Mouse (Mus musculus): ENCODE measurements around the gene Gm13691. TPM values are rescaled to one million over a fixed set of nuclear protein-coding genes. Genes with fewer than 3 reads are reported as not detected.
"Not testable (repeated sequence)": the region's sequence is repeated elsewhere in the genome, so short reads cannot be mapped to it uniquely, and the experiment has no call there.

Gm13691 gene
- polyA plus RNA-seq (2014; fragmentation: Nextera tagmentation; extraction: Ambion mirVana) = not detected in 2 replicates

GRCm38 (mm10) chr2:83990253-83990652 is at the start of gene Gm13691:
TSS of gene Gm13691 (plus strand) at chr2:83990553.
- H3K9me3 ChIP-seq (ENCODE audit: control insufficient read depth, low read depth, low read length); H3K27ac ChIP-seq (ENCODE audit: low read length); H3K4me3 ChIP-seq (ENCODE audit: low read depth, low read length); H3K4me1 ChIP-seq (ENCODE audit: control insufficient read depth, insufficient read depth, low read length); H3K27me3 ChIP-seq (ENCODE audit: control insufficient read depth, insufficient read depth, low read length); H3K36me3 ChIP-seq (ENCODE audit: control insufficient read depth, insufficient read depth, low read length); H3K4me2 ChIP-seq (replicated peaks; ENCODE audit: low read depth, low read length); H3K9ac ChIP-seq (replicated peaks; ENCODE audit: low read depth, low read length); ATAC-seq (ENCODE audit: insufficient number of reproducible peaks, insufficient read depth, low FRiP score, low read depth): not testable (repeated sequence)
- no CpG with 5 or more reads among the region's 6 CpGs for WGBS

GRCm38 (mm10) chr2:83940931-83941361 is 49.4 kb upstream of the Gm13691 start, which contains the start of gene Zswim2:
TSS of gene Zswim2 (minus strand) at chr2:83941228.
- Histone ChIP-seq H3K27ac (ENCODE audit: low read length) (no peak within 1 kb of the TSS), H3K27me3 (ENCODE audit: control insufficient read depth, insufficient read depth, low read length) (no peaks in the 10 kb centered on the region), H3K4me2 (replicated peaks; ENCODE audit: low read depth, low read length) (peak within 1 kb of the TSS; percentile 34), H3K4me1 (ENCODE audit: control insufficient read depth, insufficient read depth, low read length) (no peaks in the 10 kb centered on the region), H3K9ac (replicated peaks; ENCODE audit: low read depth, low read length) (no peak within 1 kb of the TSS), H3K9me3 (ENCODE audit: control insufficient read depth, low read depth, low read length) (no peaks in the 10 kb centered on the region), H3K4me3 (ENCODE audit: low read depth, low read length) (no peak within 1 kb of the TSS), H3K36me3 (ENCODE audit: control insufficient read depth, insufficient read depth, low read length) (no peaks in the 10 kb centered on the region)
- 2% methylated on average over 20 of the region's 20 CpGs for WGBS
- ATAC-seq (ENCODE audit: insufficient number of reproducible peaks, insufficient read depth, low FRiP score, low read depth) = peak; percentile 71; the same call in 1 of the 2 replicates

- Histone ChIP-seq H3K4me2 (replicated peaks; ENCODE audit: low read depth, low read length) (peak overlapping the region; percentile 34), H3K9me3 (ENCODE audit: control insufficient read depth, low read depth, low read length) (no peaks in the 10 kb centered on the region), H3K36me3 (ENCODE audit: control insufficient read depth, insufficient read depth, low read length) (no peaks in the 10 kb centered on the region), H3K27me3 (ENCODE audit: control insufficient read depth, insufficient read depth, low read length) (no peaks in the 10 kb centered on the region), H3K9ac (replicated peaks; ENCODE audit: low read depth, low read length) (no peak overlapping the region), H3K4me3 (ENCODE audit: low read depth, low read length) (no peak overlapping the region), H3K27ac (ENCODE audit: low read length) (no peak overlapping the region), H3K4me1 (ENCODE audit: control insufficient read depth, insufficient read depth, low read length) (no peaks in the 10 kb centered on the region)
- WGBS = 40% methylated on average over 3 of the region's 3 CpGs
- ATAC-seq (ENCODE audit: insufficient number of reproducible peaks, insufficient read depth, low FRiP score, low read depth) = no peak
These were observed 49.0 kb upstream of the Gm13691 start for GRCm38 (mm10) chr2:83941378-83941777.

- Histone ChIP-seq H3K9ac (replicated peaks; ENCODE audit: low read depth, low read length) (no peak overlapping the region), H3K27me3 (ENCODE audit: control insufficient read depth, insufficient read depth, low read length) (no peaks in the 10 kb centered on the region), H3K27ac (ENCODE audit: low read length) (no peak overlapping the region), H3K4me1 (ENCODE audit: control insufficient read depth, insufficient read depth, low read length) (no peaks in the 10 kb centered on the region), H3K36me3 (ENCODE audit: control insufficient read depth, insufficient read depth, low read length) (no peaks in the 10 kb centered on the region), H3K4me2 (replicated peaks; ENCODE audit: low read depth, low read length) (no peak overlapping the region), H3K4me3 (ENCODE audit: low read depth, low read length) (no peak overlapping the region), H3K9me3 (ENCODE audit: control insufficient read depth, low read depth, low read length) (no peaks in the 10 kb centered on the region)
- no peak for ATAC-seq (ENCODE audit: insufficient number of reproducible peaks, insufficient read depth, low FRiP score, low read depth)
- WGBS = 56% methylated on average over 4 of the region's 4 CpGs
These were observed 48.6 kb upstream of the Gm13691 start for GRCm38 (mm10) chr2:83941792-83942191.

GRCm38 (mm10) chr2:83955393-83955792 is 35.0 kb upstream of the Gm13691 start, which contains the start of gene Gm13698:
TSS of gene Gm13698 (plus strand) at chr2:83955693.
- not testable (repeated sequence) for ATAC-seq (ENCODE audit: insufficient number of reproducible peaks, insufficient read depth, low FRiP score, low read depth)
- no CpG with 5 or more reads among the region's 6 CpGs for WGBS

GRCm38 (mm10) chr2:83961203-83961602 is 29.1 kb upstream of the Gm13691 start, which contains the start of gene Gm13693:
TSS of gene Gm13693 (plus strand) at chr2:83961503.
- H3K4me3 ChIP-seq (ENCODE audit: low read depth, low read length); H3K4me2 ChIP-seq (replicated peaks; ENCODE audit: low read depth, low read length); H3K36me3 ChIP-seq (ENCODE audit: control insufficient read depth, insufficient read depth, low read length); H3K27ac ChIP-seq (ENCODE audit: low read length); H3K4me1 ChIP-seq (ENCODE audit: control insufficient read depth, insufficient read depth, low read length); H3K9me3 ChIP-seq (ENCODE audit: control insufficient read depth, low read depth, low read length); ATAC-seq (ENCODE audit: insufficient number of reproducible peaks, insufficient read depth, low FRiP score, low read depth); H3K9ac ChIP-seq (replicated peaks; ENCODE audit: low read depth, low read length); H3K27me3 ChIP-seq (ENCODE audit: control insufficient read depth, insufficient read depth, low read length): not testable (repeated sequence)
- no CpG with 5 or more reads among the region's 6 CpGs for WGBS

More at GRCm38 (mm10) chr2:83955393-83955792, 35.0 kb upstream of the Gm13691 start, which contains the start of gene Gm13698:
- H3K4me2 ChIP-seq (replicated peaks; ENCODE audit: low read depth, low read length); H3K9me3 ChIP-seq (ENCODE audit: control insufficient read depth, low read depth, low read length); H3K27ac ChIP-seq (ENCODE audit: low read length); H3K9ac ChIP-seq (replicated peaks; ENCODE audit: low read depth, low read length); H3K36me3 ChIP-seq (ENCODE audit: control insufficient read depth, insufficient read depth, low read length); H3K27me3 ChIP-seq (ENCODE audit: control insufficient read depth, insufficient read depth, low read length); H3K4me1 ChIP-seq (ENCODE audit: control insufficient read depth, insufficient read depth, low read length); H3K4me3 ChIP-seq (ENCODE audit: low read depth, low read length): not testable (repeated sequence)

- not testable (repeated sequence) for ATAC-seq (ENCODE audit: insufficient number of reproducible peaks, insufficient read depth, low FRiP score, low read depth); H3K27me3 ChIP-seq (ENCODE audit: control insufficient read depth, insufficient read depth, low read length); H3K9me3 ChIP-seq (ENCODE audit: control insufficient read depth, low read depth, low read length); H3K36me3 ChIP-seq (ENCODE audit: control insufficient read depth, insufficient read depth, low read length); H3K27ac ChIP-seq (ENCODE audit: low read length); H3K4me3 ChIP-seq (ENCODE audit: low read depth, low read length); H3K9ac ChIP-seq (replicated peaks; ENCODE audit: low read depth, low read length); H3K4me2 ChIP-seq (replicated peaks; ENCODE audit: low read depth, low read length); H3K4me1 ChIP-seq (ENCODE audit: control insufficient read depth, insufficient read depth, low read length)
- no CpG with 5 or more reads among the region's 6 CpGs for WGBS
These were observed 23.3 kb upstream of the Gm13691 start, which contains the start of gene Gm13695 for GRCm38 (mm10) chr2:83967013-83967412. TSS of gene Gm13695 (plus strand) at chr2:83967313.

GRCm38 (mm10) chr2:83972823-83973222 is 17.5 kb upstream of the Gm13691 start, which contains the start of gene Gm13696:
TSS of gene Gm13696 (plus strand) at chr2:83973123.
- not testable (repeated sequence) for H3K9ac ChIP-seq (replicated peaks; ENCODE audit: low read depth, low read length); H3K4me2 ChIP-seq (replicated peaks; ENCODE audit: low read depth, low read length); H3K27ac ChIP-seq (ENCODE audit: low read length); ATAC-seq (ENCODE audit: insufficient number of reproducible peaks, insufficient read depth, low FRiP score, low read depth); H3K27me3 ChIP-seq (ENCODE audit: control insufficient read depth, insufficient read depth, low read length); H3K36me3 ChIP-seq (ENCODE audit: control insufficient read depth, insufficient read depth, low read length); H3K9me3 ChIP-seq (ENCODE audit: control insufficient read depth, low read depth, low read length); H3K4me1 ChIP-seq (ENCODE audit: control insufficient read depth, insufficient read depth, low read length); H3K4me3 ChIP-seq (ENCODE audit: low read depth, low read length)
- no CpG with 5 or more reads among the region's 6 CpGs for WGBS

GRCm38 (mm10) chr2:83978633-83979032 is 11.7 kb upstream of the Gm13691 start, which contains the start of gene Gm13694:
TSS of gene Gm13694 (plus strand) at chr2:83978933.
- not testable (repeated sequence) for H3K4me1 ChIP-seq (ENCODE audit: control insufficient read depth, insufficient read depth, low read length); H3K4me3 ChIP-seq (ENCODE audit: low read depth, low read length); ATAC-seq (ENCODE audit: insufficient number of reproducible peaks, insufficient read depth, low FRiP score, low read depth); H3K27ac ChIP-seq (ENCODE audit: low read length); H3K4me2 ChIP-seq (replicated peaks; ENCODE audit: low read depth, low read length); H3K36me3 ChIP-seq (ENCODE audit: control insufficient read depth, insufficient read depth, low read length); H3K27me3 ChIP-seq (ENCODE audit: control insufficient read depth, insufficient read depth, low read length); H3K9me3 ChIP-seq (ENCODE audit: control insufficient read depth, low read depth, low read length); H3K9ac ChIP-seq (replicated peaks; ENCODE audit: low read depth, low read length)
- no CpG with 5 or more reads among the region's 6 CpGs for WGBS
